Mouse (Mus musculus): ENCODE measurements around the gene Wbp1. TPM values are rescaled to one million over a fixed set of nuclear protein-coding genes. Genes with fewer than 3 reads are reported as not detected.

The Wbp1 gene
- total and polyA plus RNA-seq, 2 experiments from 2014 or later, result 101 to 209 TPM

DNA sequence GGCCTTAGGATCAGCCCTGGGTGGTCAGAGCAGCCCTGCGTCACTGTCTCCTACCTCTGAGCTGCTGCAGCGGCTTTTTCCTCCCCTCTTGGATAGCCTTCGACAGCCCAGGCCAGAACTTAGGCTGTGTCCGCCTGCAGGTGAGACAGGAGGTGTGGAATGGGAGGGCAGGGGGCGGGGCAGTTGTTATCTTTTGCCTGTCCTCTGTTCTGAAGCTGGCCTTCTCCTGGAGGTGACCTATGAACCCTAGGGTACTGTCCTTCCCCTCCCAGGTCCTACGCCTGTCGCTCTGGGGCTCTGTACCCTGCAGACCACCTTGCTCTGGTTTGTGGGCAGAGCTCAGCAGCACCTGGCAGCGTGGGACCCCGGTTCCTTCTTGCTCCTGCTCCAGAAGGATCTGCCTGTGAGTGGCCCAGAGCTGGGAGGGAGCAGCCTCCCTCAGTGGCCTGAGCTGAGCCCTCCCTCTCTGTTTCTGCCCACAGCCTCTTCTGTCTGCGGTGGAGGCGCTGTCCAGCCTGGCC, 18.2 kb downstream of the Wbp1 start:
- Histone ChIP-seq H3K4me1 (ENCODE audit: insufficient read depth, low read length) (peaks cover 19% of the 10 kb centered on the region), H3K4me2 (ENCODE audit: low read depth, low read length) (peak overlapping the region; percentile 90), H3K27ac (no peak overlapping the region), H3K9ac (replicated peaks; ENCODE audit: low read length) (peak overlapping the region; percentile 80; the same call in 1 of the 2 replicates), H3K36me3 (ENCODE audit: insufficient read depth, low read length) (peaks cover 7% of the 10 kb centered on the region; the same call in 1 of the 2 replicates), H3K27me3 (ENCODE audit: insufficient read depth, low read length) (no peaks in the 10 kb centered on the region), H3K4me3 (ENCODE audit: low read length) (peak overlapping the region; percentile 75), H3K9me3 (ENCODE audit: low read length) (no peaks in the 10 kb centered on the region)
- DNase-seq (ENCODE audit: low spot score) (no peak), ATAC-seq (no peak)
- WGBS, result 49% methylated on average over 11 of the region's 11 CpGs
- TF ChIP-seq CTCF (IDR thresholded peaks at IDR 0.05; ENCODE audit: low read depth), result no peak

DNA sequence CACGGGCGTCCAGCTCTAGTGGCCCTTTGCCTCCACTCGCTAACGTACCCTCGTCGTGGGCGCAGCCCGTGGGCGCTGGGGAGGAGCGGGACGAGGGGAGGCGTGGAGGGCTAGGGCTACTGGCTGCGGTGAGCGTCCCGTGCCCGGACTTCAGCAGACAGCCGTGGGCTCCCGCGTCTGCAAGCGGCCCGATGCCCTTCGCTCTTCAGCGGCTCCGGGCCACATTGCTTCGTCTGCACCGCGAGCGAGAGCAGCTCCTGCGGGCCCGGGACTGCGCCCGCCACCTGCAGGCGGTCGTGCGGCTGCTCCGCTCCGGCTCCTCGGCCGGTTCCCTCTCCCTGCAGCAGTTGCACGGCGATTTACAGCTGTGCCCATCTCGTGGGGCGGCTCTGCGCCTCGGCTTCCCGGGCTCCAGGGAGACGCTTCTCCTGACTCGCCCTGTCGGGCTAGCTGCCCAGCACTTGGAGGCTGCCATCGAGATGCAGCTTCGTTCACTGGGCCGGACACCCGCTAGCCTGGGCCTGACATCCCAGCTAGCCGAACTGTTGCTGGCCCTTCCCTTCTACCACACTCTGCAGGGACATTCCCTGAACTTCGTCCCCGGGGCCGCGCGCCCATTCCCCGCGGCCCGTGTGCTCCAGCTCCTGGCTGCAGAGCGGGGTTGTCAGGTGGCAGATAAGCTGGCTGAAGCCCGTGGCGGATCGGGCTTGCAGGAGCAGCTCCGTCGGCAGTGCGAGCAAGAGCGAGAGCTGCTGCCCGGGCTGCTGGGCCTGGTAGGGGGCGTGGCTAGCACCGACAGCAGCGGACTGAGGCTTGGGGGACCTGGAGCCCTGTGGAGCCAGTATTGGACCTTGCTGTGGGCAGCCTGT, 19.4 kb downstream of the Wbp1 start:
- Histone ChIP-seq H3K9me3 (ENCODE audit: low read length) (no peaks in the 10 kb centered on the region), H3K9ac (replicated peaks; ENCODE audit: low read length) (peak overlapping the region; percentile 80), H3K4me2 (ENCODE audit: low read depth, low read length) (peak overlapping the region; percentile 90), H3K27me3 (ENCODE audit: insufficient read depth, low read length) (no peaks in the 10 kb centered on the region), H3K27ac (peak overlapping the region; percentile 91), H3K4me1 (ENCODE audit: insufficient read depth, low read length) (peaks cover 15% of the 10 kb centered on the region), H3K36me3 (ENCODE audit: insufficient read depth, low read length) (peaks cover 3% of the 10 kb centered on the region; the same call in 1 of the 2 replicates), H3K4me3 (ENCODE audit: low read length) (peak overlapping the region; percentile 75)
- under 1% methylated on average over 63 of the region's 74 CpGs for WGBS
- ATAC-seq (peak; percentile 81), DNase-seq (ENCODE audit: low spot score) (peak; percentile 70)
- peak; percentile 29; the same call in 1 of the 2 replicates for TF ChIP-seq CTCF (IDR thresholded peaks at IDR 0.05; ENCODE audit: low read depth)

DNA sequence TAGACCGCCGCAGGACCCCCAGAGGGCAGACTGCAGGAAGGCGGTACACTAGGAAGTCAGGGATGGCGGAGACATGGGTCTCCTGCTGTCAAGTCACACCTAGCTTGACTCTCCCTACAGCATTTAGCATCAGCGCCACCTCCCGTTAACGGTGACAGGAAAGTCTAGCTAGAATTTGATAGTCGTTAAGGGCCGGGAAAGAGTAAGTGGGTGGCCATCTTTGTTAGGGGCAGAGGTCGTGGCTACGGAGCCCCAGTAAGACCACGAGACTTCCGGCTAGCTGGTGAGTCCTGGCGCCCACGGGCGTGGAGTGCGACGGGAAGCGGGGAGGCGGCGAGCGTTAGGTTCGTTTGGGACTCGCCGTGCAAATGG, 20.1 kb downstream of the Wbp1 start, which contains the start of the genes Ccdc142 and Gm42688:
TSS of gene Ccdc142 (plus strand) at position 286 of the 372 bp plus-strand sequence.
TSS of gene Gm42688 (plus strand) at position 302 of the 372 bp plus-strand sequence.
- peak; percentile 80 for TF ChIP-seq CTCF (IDR thresholded peaks at IDR 0.05; ENCODE audit: low read depth)
- H3K4me2 ChIP-seq (ENCODE audit: low read depth, low read length), result peak within 1 kb of the TSS; percentile 90
- H3K27me3 ChIP-seq (ENCODE audit: insufficient read depth, low read length), result no peaks in the 10 kb centered on the region
- H3K36me3 ChIP-seq (ENCODE audit: insufficient read depth, low read length), result peaks cover 3% of the 10 kb centered on the region; the same call in 1 of the 2 replicates
- WGBS, result under 1% methylated on average over 25 of the region's 25 CpGs
- peaks cover 15% of the 10 kb centered on the region for H3K4me1 ChIP-seq (ENCODE audit: insufficient read depth, low read length)
- peak within 1 kb of the TSS; percentile 75 for H3K4me3 ChIP-seq (ENCODE audit: low read length)
- peak; percentile 94 for DNase-seq (ENCODE audit: low spot score)
- H3K27ac ChIP-seq, result peak within 1 kb of the TSS; percentile 91
- H3K9me3 ChIP-seq (ENCODE audit: low read length), result no peaks in the 10 kb centered on the region
- peak within 1 kb of the TSS; percentile 80 for H3K9ac ChIP-seq (replicated peaks; ENCODE audit: low read length)
- ATAC-seq, result peak; percentile 93

DNA sequence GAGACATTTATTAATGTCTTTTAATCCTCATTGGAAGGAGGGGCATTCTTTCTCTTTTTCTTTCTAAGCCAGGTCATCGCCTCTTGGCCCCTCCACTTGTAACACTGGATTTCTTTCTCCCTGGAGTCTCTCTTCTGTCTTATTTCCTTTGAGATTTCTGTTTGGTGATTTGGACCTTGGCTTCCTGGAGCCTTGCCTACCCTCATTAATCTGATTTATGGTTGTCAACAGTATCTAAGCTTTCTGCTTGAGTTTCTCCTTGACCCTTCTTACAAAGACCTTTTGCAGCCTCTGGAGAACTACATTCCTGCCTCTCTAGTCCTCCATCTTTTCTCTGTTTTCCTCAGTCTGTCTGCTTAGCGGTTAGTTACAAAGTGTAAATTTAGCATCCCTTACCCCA, 22.9 kb downstream of the Wbp1 start:
- no peak overlapping the region for H3K9ac ChIP-seq (replicated peaks; ENCODE audit: low read length)
- no peaks in the 10 kb centered on the region for H3K36me3 ChIP-seq (ENCODE audit: insufficient read depth, low read length)
- whole genome bisulfite sequencing, result 74% methylated on average over 2 of the region's 2 CpGs
- DNase-seq (ENCODE audit: low spot score) (no peak), ATAC-seq (no peak)
- no peak overlapping the region for H3K27ac ChIP-seq
- no peak overlapping the region for H3K4me3 ChIP-seq (ENCODE audit: low read length)
- H3K4me2 ChIP-seq (ENCODE audit: low read depth, low read length), result no peak overlapping the region
- no peak for TF ChIP-seq CTCF (IDR thresholded peaks at IDR 0.05; ENCODE audit: low read depth)
- peaks cover 12% of the 10 kb centered on the region for H3K4me1 ChIP-seq (ENCODE audit: insufficient read depth, low read length)
- H3K9me3 ChIP-seq (ENCODE audit: low read length), result no peaks in the 10 kb centered on the region
- no peaks in the 10 kb centered on the region for H3K27me3 ChIP-seq (ENCODE audit: insufficient read depth, low read length)

DNA sequence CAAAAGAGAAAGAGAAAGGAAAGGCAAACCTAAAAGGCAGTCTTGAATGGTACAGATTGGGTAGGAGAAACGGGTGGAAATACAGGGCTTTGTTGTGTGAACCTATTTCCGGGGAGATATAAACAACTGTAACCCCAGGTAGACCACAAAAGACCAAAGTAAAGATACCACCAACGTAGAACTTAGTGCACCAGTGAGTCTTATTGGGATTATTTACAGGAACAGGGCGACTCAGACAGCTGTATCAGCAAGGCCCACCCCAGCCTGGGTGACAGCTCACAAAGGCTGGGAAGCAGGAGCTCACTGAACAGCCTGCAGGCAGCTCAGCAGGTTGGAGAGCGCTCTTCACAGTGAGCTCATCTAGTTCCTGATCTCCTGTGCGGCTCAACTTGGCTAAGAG, 25.4 kb downstream of the Wbp1 start:
- ATAC-seq, result no peak
- no peaks in the 10 kb centered on the region for H3K36me3 ChIP-seq (ENCODE audit: insufficient read depth, low read length)
- no peak overlapping the region for H3K9ac ChIP-seq (replicated peaks; ENCODE audit: low read length)
- TF ChIP-seq CTCF (IDR thresholded peaks at IDR 0.05; ENCODE audit: low read depth), result no peak
- H3K9me3 ChIP-seq (ENCODE audit: low read length), result no peaks in the 10 kb centered on the region
- no peaks in the 10 kb centered on the region for H3K4me1 ChIP-seq (ENCODE audit: insufficient read depth, low read length)
- 48% methylated on average over 6 of the region's 6 CpGs for WGBS
- DNase-seq (ENCODE audit: low spot score), result no peak
- no peak overlapping the region for H3K27ac ChIP-seq
- no peaks in the 10 kb centered on the region for H3K27me3 ChIP-seq (ENCODE audit: insufficient read depth, low read length)
- H3K4me3 ChIP-seq (ENCODE audit: low read length), result no peak overlapping the region
- no peak overlapping the region for H3K4me2 ChIP-seq (ENCODE audit: low read depth, low read length)

DNA sequence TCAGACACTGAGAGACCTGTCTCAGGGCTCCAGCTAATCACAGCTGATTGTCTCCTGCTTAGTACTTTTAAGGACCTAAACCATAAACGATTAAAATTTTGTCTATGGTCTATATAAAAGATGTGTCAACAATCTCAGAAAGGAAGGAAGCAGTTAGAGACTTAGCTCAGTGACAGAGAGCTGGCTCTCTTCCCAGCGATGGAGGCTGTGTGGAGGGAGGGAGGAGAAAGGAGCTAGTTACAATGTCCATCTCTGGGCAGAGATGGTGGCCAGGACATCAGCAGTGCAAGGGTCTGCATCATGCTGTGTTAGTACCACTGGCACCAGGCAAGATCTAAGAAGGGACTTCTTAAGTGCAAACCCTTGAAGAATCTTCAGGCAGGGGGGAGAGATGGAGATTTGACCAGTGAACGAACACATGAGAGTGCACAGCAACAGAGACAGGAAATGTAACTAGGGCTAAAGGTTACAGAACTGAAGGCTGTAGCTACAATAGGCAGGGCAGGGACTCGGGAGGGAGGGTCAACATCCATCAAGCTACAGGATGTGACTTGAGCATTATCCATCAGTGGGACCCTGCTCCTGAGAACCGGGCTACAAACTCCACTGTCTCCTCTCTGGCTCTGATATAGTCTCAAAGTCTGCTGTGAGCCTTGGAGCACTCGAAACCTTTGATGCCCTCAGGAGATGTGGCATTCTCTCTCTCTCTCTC, 28.8 kb downstream of the Wbp1 start:
- 42% methylated on average over 6 of the region's 6 CpGs for WGBS
- Histone ChIP-seq H3K4me3 (ENCODE audit: low read length) (no peak overlapping the region), H3K27me3 (ENCODE audit: insufficient read depth, low read length) (peaks cover 22% of the 10 kb centered on the region), H3K4me1 (ENCODE audit: insufficient read depth, low read length) (no peaks in the 10 kb centered on the region), H3K9me3 (ENCODE audit: low read length) (no peaks in the 10 kb centered on the region), H3K4me2 (ENCODE audit: low read depth, low read length) (no peak overlapping the region), H3K9ac (replicated peaks; ENCODE audit: low read length) (no peak overlapping the region), H3K27ac (no peak overlapping the region), H3K36me3 (ENCODE audit: insufficient read depth, low read length) (no peaks in the 10 kb centered on the region)
- no peak for DNase-seq (ENCODE audit: low spot score)
- TF ChIP-seq CTCF (IDR thresholded peaks at IDR 0.05; ENCODE audit: low read depth), result no peak
- ATAC-seq, result no peak

Measured in hindbrain, postnatal 0 days (tissue).